Mouse (Mus musculus): ENCODE data around the gene Pi4k2a. TPM values are rescaled to one million over a fixed set of nuclear protein-coding genes. Genes with fewer than 3 reads are reported as not detected.

The Pi4k2a gene
- polyA plus RNA-seq, 1 experiment from 2014 or later = 47.2 TPM

- Histone ChIP-seq H3K36me3 (ENCODE audit: control insufficient read depth, insufficient read depth) (no peaks in the 10 kb centered on the region), H3K27ac (ENCODE audit: low read depth, low read length) (no peak within 1 kb of the TSS), H3K4me2 (replicated peaks; ENCODE audit: low read depth) (peak within 1 kb of the TSS; percentile 71), H3K9me3 (ENCODE audit: control insufficient read depth) (no peaks in the 10 kb centered on the region), H3K4me3 (ENCODE audit: low read depth, low read length) (peak within 1 kb of the TSS; percentile 54), H3K4me1 (replicated peaks; ENCODE audit: control insufficient read depth, insufficient read depth, low read length) (peaks cover 1% of the 10 kb centered on the region; the same call in 1 of the 2 replicates), H3K9ac (ENCODE audit: low read depth, low read length) (peak within 1 kb of the TSS; percentile 0; the same call in 1 of the 2 replicates), H3K27me3 (replicated peaks; ENCODE audit: control insufficient read depth, insufficient read depth, low read length) (no peaks in the 10 kb centered on the region)
- no peak for ATAC-seq
- 1% methylated on average over 21 of the region's 21 CpGs for WGBS
- TF ChIP-seq CTCF (IDR thresholded peaks at IDR 0.05; ENCODE audit: low read depth) = no peak
Observed at GRCm38 (mm10) chr19:42086166-42086565, 4.1 kb upstream of the Pi4k2a start, which contains the start of gene Morn4. Gene Morn4, minus strand, starts transcription at chr19:42086357.

GRCm38 (mm10) chr19:42089103-42089747, 1.0 kb upstream of the Pi4k2a start:
- H3K27me3 ChIP-seq (replicated peaks; ENCODE audit: control insufficient read depth, insufficient read depth, low read length) = no peaks in the 10 kb centered on the region
- H3K36me3 ChIP-seq (ENCODE audit: control insufficient read depth, insufficient read depth) = peaks cover 6% of the 10 kb centered on the region; the same call in 1 of the 2 replicates
- peak overlapping the region; percentile 77 for H3K27ac ChIP-seq (ENCODE audit: low read depth, low read length)
- H3K4me2 ChIP-seq (replicated peaks; ENCODE audit: low read depth) = peak overlapping the region; percentile 56
- peak overlapping the region; percentile 82; the same call in 1 of the 2 replicates for H3K4me3 ChIP-seq (ENCODE audit: low read depth, low read length)
- TF ChIP-seq CTCF (IDR thresholded peaks at IDR 0.05; ENCODE audit: low read depth) = peak; percentile 38
- 17% methylated on average over 14 of the region's 14 CpGs for WGBS
- peaks cover 8% of the 10 kb centered on the region for H3K4me1 ChIP-seq (replicated peaks; ENCODE audit: control insufficient read depth, insufficient read depth, low read length)
- ATAC-seq = no peak
- no peaks in the 10 kb centered on the region for H3K9me3 ChIP-seq (ENCODE audit: control insufficient read depth)
- H3K9ac ChIP-seq (ENCODE audit: low read depth, low read length) = no peak overlapping the region

- Histone ChIP-seq H3K27ac (ENCODE audit: low read depth, low read length) (peak overlapping the region; percentile 97), H3K36me3 (ENCODE audit: control insufficient read depth, insufficient read depth) (peaks cover 6% of the 10 kb centered on the region; the same call in 1 of the 2 replicates), H3K9me3 (ENCODE audit: control insufficient read depth) (no peaks in the 10 kb centered on the region), H3K4me2 (replicated peaks; ENCODE audit: low read depth) (peak overlapping the region; percentile 75), H3K4me3 (ENCODE audit: low read depth, low read length) (peak overlapping the region; percentile 82), H3K4me1 (replicated peaks; ENCODE audit: control insufficient read depth, insufficient read depth, low read length) (peaks cover 8% of the 10 kb centered on the region), H3K27me3 (replicated peaks; ENCODE audit: control insufficient read depth, insufficient read depth, low read length) (no peaks in the 10 kb centered on the region), H3K9ac (ENCODE audit: low read depth, low read length) (peak overlapping the region; percentile 87)
- WGBS = under 1% methylated on average over 46 of the region's 52 CpGs
- peak; percentile 33; the same call in 1 of the 2 replicates for TF ChIP-seq CTCF (IDR thresholded peaks at IDR 0.05; ENCODE audit: low read depth)
- peak; percentile 41 for ATAC-seq
Observed at GRCm38 (mm10) chr19:42090637-42091141, 419 bp downstream of the Pi4k2a start.

- H3K36me3 ChIP-seq (ENCODE audit: control insufficient read depth, insufficient read depth) = peaks cover 37% of the 10 kb centered on the region
Observed at GRCm38 (mm10) chr19:42099406-42099805, 9.1 kb downstream of the Pi4k2a start.

GRCm38 (mm10) chr19:42104681-42105080, 14.4 kb downstream of the Pi4k2a start:
- Histone ChIP-seq H3K9me3 (ENCODE audit: control insufficient read depth) (no peaks in the 10 kb centered on the region), H3K27me3 (replicated peaks; ENCODE audit: control insufficient read depth, insufficient read depth, low read length) (no peaks in the 10 kb centered on the region), H3K4me1 (replicated peaks; ENCODE audit: control insufficient read depth, insufficient read depth, low read length) (no peaks in the 10 kb centered on the region), H3K9ac (ENCODE audit: low read depth, low read length) (no peak overlapping the region), H3K36me3 (ENCODE audit: control insufficient read depth, insufficient read depth) (peaks cover 48% of the 10 kb centered on the region), H3K4me3 (ENCODE audit: low read depth, low read length) (no peak overlapping the region), H3K4me2 (replicated peaks; ENCODE audit: low read depth) (no peak overlapping the region), H3K27ac (ENCODE audit: low read depth, low read length) (no peak overlapping the region)
- peak; percentile 12; the same call in 1 of the 2 replicates for TF ChIP-seq CTCF (IDR thresholded peaks at IDR 0.05; ENCODE audit: low read depth)
- ATAC-seq = no peak
- WGBS = 93% methylated on average over 9 of the region's 9 CpGs

More at GRCm38 (mm10) chr19:42099406-42099805, 9.1 kb downstream of the Pi4k2a start:
- H3K4me2 ChIP-seq (replicated peaks; ENCODE audit: low read depth) = no peak overlapping the region
- H3K27ac ChIP-seq (ENCODE audit: low read depth, low read length) = no peak overlapping the region
- no peak overlapping the region for H3K4me3 ChIP-seq (ENCODE audit: low read depth, low read length)
- H3K4me1 ChIP-seq (replicated peaks; ENCODE audit: control insufficient read depth, insufficient read depth, low read length) = no peaks in the 10 kb centered on the region
- no peaks in the 10 kb centered on the region for H3K9me3 ChIP-seq (ENCODE audit: control insufficient read depth)
- H3K9ac ChIP-seq (ENCODE audit: low read depth, low read length) = no peak overlapping the region
- no peak for TF ChIP-seq CTCF (IDR thresholded peaks at IDR 0.05; ENCODE audit: low read depth)
- no peak for ATAC-seq
- H3K27me3 ChIP-seq (replicated peaks; ENCODE audit: control insufficient read depth, insufficient read depth, low read length) = no peaks in the 10 kb centered on the region
- 68% methylated on average over 3 of the region's 3 CpGs for WGBS

GRCm38 (mm10) chr19:42115783-42116335, 25.6 kb downstream of the Pi4k2a start:
- no peak for TF ChIP-seq CTCF (IDR thresholded peaks at IDR 0.05; ENCODE audit: low read depth)
- no peaks in the 10 kb centered on the region for H3K4me1 ChIP-seq (replicated peaks; ENCODE audit: control insufficient read depth, insufficient read depth, low read length)
- H3K4me2 ChIP-seq (replicated peaks; ENCODE audit: low read depth) = no peak overlapping the region
- no peak overlapping the region for H3K27ac ChIP-seq (ENCODE audit: low read depth, low read length)
- H3K36me3 ChIP-seq (ENCODE audit: control insufficient read depth, insufficient read depth) = peaks cover 68% of the 10 kb centered on the region
- H3K9ac ChIP-seq (ENCODE audit: low read depth, low read length) = no peak overlapping the region
- no peak overlapping the region for H3K4me3 ChIP-seq (ENCODE audit: low read depth, low read length)
- ATAC-seq = no peak
- H3K9me3 ChIP-seq (ENCODE audit: control insufficient read depth) = no peaks in the 10 kb centered on the region
- WGBS = 76% methylated on average over 4 of the region's 4 CpGs
- H3K27me3 ChIP-seq (replicated peaks; ENCODE audit: control insufficient read depth, insufficient read depth, low read length) = no peaks in the 10 kb centered on the region

Measured in intestine, postnatal 0 days (tissue).